Mouse (Mus musculus) retina, embryonic 14.5 days (tissue): ENCODE measurements around the gene Sbk1.
"Not testable (repeated sequence)": the region's sequence is repeated elsewhere in the genome, so short reads cannot be mapped to it uniquely, and the experiment has no call there.

Source experiments
- DNase-seq: peaks from one replicate; pipeline ENCODE4 v3.0.0-alpha.2; 2015; ENCODE audit warnings: low spot score

The Sbk1 gene

DNA sequence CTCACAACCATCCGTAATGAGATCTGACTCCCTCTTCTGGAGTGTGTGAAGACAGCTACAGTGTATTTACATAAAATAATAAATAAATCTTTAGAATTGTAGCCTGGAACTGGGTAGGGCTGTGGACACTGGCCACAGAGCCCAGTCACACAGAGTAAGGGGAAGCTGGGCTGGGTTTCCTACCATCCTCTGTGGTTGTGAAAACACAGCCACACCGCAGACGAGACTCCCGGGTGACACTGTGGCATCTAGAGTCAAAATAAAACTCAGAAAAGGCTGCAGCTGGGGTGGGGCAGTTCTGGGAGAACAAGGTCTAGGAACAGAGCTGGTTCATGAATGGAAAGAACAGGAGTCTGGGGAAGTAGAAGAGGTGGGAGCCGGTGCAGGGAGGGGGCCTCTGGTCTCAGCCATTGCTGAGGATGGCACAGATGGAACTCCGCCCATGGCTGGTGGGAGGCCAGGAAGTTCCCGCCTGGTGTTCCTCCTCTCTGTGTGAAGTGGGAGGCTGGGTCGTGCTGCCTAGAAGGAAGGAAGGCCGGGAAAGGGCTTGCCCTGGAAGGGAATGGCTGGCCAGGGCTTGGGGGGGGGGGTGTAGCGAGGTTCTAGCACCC, 15.2 kb downstream of the Sbk1 start:
- no peak for DNase-seq

DNA sequence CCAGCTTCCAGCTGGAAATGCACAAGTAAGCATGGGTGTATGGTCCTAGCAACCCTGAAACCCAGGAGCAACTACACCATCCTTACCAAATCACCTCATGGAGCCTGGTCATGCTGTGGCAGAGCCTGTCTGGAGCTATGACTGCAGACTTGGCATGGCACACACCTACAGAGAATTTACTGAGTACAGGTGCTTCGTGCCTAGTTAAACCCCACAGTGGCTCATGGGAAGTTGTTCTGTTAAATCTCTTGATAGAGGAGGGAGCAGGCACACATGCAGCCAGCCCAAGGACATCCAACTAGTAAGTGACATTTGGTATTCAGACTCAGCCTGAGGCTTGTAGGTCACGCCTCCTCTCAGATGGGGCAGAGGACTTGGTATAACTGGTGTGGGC, 15.7 kb downstream of the Sbk1 start:
- DNase-seq = no peak

DNA sequence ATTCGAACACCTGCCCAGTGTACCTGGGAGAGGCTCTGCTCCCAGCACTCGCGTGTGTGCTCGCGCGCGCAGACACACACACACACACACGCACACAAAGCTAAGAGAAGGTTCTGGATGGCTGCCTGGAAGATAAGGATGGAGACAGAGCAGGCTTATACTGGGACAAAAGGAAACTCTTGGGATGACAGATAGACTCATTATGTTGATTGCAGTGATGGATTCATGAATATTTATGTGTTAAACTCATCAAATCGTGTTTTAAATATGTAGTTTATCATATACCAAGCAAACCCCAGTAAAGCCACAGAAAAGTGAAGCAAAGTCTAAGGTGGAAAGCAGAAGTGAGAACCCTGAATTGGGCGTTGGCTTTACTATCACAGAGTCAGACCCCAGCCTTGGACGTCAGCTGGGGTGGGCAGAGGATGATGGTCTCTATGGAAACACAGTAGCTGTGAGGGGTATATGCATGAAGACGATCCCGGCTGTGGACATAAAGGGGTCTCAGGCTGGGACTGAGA, 16.2 kb downstream of the Sbk1 start:
- DNase-seq = no peak

GRCm38 (mm10) chr7:126289371-126289770, 17.0 kb downstream of the Sbk1 start:
- no peak for DNase-seq

GRCm38 (mm10) chr7:126289956-126290355, 17.5 kb downstream of the Sbk1 start:
- no peak for DNase-seq

- DNase-seq = no peak
Measured at GRCm38 (mm10) chr7:126291681-126292545, 19.5 kb downstream of the Sbk1 start.

GRCm38 (mm10) chr7:126293091-126293490, 20.7 kb downstream of the Sbk1 start:
- DNase-seq = peak; percentile 28

GRCm38 (mm10) chr7:126297579-126298460, 25.4 kb downstream of the Sbk1 start:
- peak; percentile 77 for DNase-seq

DNA sequence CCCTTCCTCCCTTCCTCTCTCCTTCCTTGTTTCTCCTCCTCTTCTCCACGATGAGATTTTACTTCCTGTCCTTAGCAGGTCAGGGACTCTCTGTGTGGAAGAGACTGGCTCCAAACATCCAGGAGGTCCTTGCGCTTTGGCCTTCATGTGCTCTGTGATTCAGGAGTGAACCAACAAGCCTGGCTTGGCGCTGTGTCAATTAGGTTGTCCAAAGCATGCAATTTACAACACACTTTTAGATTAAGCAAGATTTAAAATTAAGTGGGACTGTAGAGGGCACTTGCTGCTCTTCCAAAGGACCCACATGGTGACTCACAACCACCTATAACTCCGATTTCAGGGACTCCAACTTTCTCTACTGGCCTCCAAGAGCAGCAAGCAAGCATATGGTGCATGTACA, 26.4 kb downstream of the Sbk1 start:
- no peak for DNase-seq

DNA sequence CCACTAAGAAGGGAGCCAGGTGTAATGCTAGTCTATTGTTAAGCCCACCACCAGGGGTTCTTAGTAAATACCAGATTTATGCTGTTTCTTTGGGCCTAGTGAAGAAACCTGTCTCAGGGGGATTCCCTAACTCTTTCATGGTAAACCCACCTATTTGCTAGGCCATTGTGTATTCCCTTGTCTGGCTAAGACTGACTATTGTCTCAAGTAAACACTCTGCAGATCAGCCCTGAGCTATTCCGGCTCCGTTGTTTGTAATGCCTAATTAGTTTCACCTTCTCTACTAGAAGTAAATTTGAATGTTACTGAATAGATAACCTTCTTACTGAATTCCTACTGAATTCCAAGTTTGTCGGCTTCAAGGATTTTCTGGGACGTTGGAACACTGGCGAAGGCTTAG, 29.4 kb downstream of the Sbk1 start:
- DNase-seq = not testable (repeated sequence)

- no peak for DNase-seq
Measured at GRCm38 (mm10) chr7:126311822-126312221, 39.4 kb downstream of the Sbk1 start.

DNA sequence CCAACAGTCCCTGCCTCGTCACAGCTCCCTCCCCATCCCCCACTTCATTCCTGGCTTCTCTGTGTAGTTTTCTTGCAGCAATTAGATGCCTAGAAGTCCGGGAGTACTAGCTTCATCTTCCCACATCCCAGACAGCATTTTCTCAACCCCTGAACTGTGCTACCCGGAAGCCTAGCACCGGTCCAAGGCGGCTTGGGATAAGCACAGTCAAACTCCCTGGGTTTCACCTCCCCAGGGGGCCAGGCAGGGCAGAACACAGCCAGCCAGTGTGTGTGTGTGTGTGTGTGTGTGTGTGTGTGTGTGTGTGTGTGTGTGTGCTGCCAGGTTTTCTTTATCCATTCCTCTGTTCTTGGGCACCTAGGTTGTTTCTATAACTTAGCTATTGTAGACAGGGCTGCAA, 40.9 kb downstream of the Sbk1 start:
- no peak for DNase-seq

- no peak for DNase-seq
Measured at GRCm38 (mm10) chr7:126314273-126314672, 41.9 kb downstream of the Sbk1 start.

GRCm38 (mm10) chr7:126323729-126324128, 51.3 kb downstream of the Sbk1 start:
- peak; percentile 93 for DNase-seq

- peak; percentile 8 for DNase-seq
Measured at GRCm38 (mm10) chr7:126324791-126325190, 52.4 kb downstream of the Sbk1 start.

- not testable (repeated sequence) for DNase-seq
Measured at GRCm38 (mm10) chr7:126325576-126326273, 53.3 kb downstream of the Sbk1 start.

GRCm38 (mm10) chr7:126328848-126329247, 56.4 kb downstream of the Sbk1 start:
- not testable (repeated sequence) for DNase-seq

DNA sequence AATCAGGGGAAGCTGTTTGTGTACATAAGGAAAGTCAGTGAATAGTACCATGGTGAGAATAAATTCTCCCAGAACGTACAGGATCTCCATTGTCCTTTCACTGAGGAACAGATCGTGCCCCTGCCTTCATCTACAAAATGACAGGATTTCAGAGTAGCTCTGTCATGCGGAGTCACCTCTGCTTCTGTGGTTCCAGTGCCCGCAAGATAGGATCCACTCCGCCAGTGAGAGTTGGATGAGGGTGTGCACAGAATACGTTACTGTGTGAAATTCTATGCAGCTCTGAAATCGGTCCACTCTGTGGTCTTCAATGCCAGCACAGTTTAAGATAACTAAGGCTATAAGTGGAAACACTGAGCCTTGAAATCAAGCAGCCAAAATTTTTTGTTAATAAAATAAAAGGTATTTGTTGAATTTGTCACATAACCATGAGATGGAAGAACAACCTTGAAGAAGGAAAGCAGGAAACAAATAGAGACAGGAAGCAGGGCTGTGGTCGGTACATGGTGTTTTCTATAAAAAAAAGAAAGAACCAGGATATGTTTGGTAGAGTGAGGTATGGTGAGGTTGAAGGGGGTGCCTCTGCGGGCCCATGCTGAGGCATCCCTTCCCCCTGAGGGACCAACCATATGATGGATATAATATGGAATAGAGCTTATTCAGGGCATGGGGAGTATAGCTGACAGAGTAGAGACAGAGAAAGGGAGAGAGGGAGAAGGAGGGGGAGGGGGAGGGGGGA, 57.7 kb downstream of the Sbk1 start:
- no peak for DNase-seq

- DNase-seq = no peak
Measured at GRCm38 (mm10) chr7:126330693-126331092, 58.3 kb downstream of the Sbk1 start.

DNA sequence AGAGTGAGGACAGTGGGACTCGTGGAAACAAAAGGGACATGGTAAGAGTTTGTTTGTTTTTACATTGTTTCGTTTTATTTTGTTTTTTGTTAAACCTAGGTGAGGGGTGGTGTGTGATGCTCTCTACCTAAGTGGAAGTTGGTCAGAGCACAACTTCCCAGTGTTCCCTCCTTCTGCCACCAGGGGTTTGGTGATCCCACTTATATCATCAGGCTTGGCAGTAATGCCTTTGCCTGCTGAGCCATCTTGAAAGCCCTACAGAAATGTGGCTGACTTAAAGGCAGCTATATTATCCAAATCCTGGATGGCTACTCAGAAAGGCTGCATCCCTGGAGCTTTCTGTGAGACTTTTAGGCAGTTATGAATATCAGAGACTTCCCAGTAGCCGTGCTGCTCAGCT, 60.3 kb downstream of the Sbk1 start:
- no peak for DNase-seq

DNA sequence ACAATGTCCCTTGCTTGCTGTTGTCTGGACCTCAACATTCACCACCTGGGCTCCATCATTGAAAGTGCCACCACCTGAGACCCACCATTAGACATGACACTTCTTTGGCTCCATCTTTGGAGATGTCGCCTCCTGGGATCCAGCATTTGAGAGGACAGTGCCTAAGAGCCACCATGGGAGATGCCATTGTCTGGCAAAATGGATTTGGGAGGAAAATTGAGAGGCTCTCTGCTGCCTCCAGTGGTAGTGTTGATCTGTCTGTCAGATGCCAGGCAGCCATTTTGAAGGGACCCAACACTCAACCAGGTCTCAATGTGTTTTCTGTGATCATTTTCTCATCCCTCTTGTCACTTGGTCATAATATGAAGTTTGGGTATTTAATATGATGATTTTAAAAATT, 63.1 kb downstream of the Sbk1 start:
- peak; percentile 53 for DNase-seq
